Mouse (Mus musculus): ENCODE results near the gene Pvr. TPM values are rescaled to one million over a fixed set of nuclear protein-coding genes. Genes with fewer than 3 reads are reported as not detected.

The Pvr gene
- total RNA-seq (2021): 10 to 100 TPM; 28.8 to 33.7 TPM
- long read RNA-seq, experiment 1, partial matches to known transcripts: 2 of 6 reads
- long read RNA-seq, experiment 1, other reads (novel, unspliced or antisense): 4 of 6 reads
- long read RNA-seq, experiment 2, partial matches to known transcripts: 0 of 3 reads
- long read RNA-seq, experiment 2, other reads (novel, unspliced or antisense): 1 of 3 reads

GRCm38 (mm10) chr7:19920506-19921261, at the start of gene Pvr:
Gene Pvr (minus strand): TSS chr7:19921160.
- DNase-seq: peak; percentile 90 to 91

- DNase-seq: no peak
Observed at GRCm38 (mm10) chr7:19970196-19970595, 49.2 kb upstream of the Pvr start.

GRCm38 (mm10) chr7:19969541-19970090, 48.7 kb upstream of the Pvr start:
- DNase-seq: no peak

GRCm38 (mm10) chr7:19969106-19969505, 48.1 kb upstream of the Pvr start:
- no peak for DNase-seq

- DNase-seq: no peak
Observed at GRCm38 (mm10) chr7:19964985-19965579, 44.1 kb upstream of the Pvr start, which contains the start of gene Ceacam20. Gene Ceacam20 (plus strand): TSS chr7:19965412.

- no peak for DNase-seq
Observed at GRCm38 (mm10) chr7:19962423-19962822, 41.5 kb upstream of the Pvr start.

GRCm38 (mm10) chr7:19956341-19956781, 35.4 kb upstream of the Pvr start:
- DNase-seq: peak; percentile 88

- DNase-seq: no peak
Observed at GRCm38 (mm10) chr7:19955861-19956260, 34.9 kb upstream of the Pvr start.

- DNase-seq: no peak
Observed at GRCm38 (mm10) chr7:19953054-19953453, 32.1 kb upstream of the Pvr start.

GRCm38 (mm10) chr7:19952320-19952986, 31.5 kb upstream of the Pvr start:
- DNase-seq: peak; percentile 75 to 76

- DNase-seq: no peak
Observed at GRCm38 (mm10) chr7:19950589-19950988, 29.6 kb upstream of the Pvr start, which contains the start of gene Igsf23. Gene Igsf23 (minus strand): TSS chr7:19950756.

- DNase-seq: no peak
Observed at GRCm38 (mm10) chr7:19949996-19950395, 29.0 kb upstream of the Pvr start.

GRCm38 (mm10) chr7:19948956-19949355, 28.0 kb upstream of the Pvr start:
- no peak for DNase-seq

GRCm38 (mm10) chr7:19945821-19946515, 25.0 kb upstream of the Pvr start:
- DNase-seq: no peak

GRCm38 (mm10) chr7:19945201-19945600, 24.2 kb upstream of the Pvr start:
- no peak for DNase-seq

- DNase-seq: no peak
Observed at GRCm38 (mm10) chr7:19944709-19945108, 23.7 kb upstream of the Pvr start.

- no peak for DNase-seq
Observed at GRCm38 (mm10) chr7:19940256-19940655, 19.3 kb upstream of the Pvr start.

- DNase-seq: peak; percentile 82 to 85
Observed at GRCm38 (mm10) chr7:19939555-19940235, 18.7 kb upstream of the Pvr start.

GRCm38 (mm10) chr7:19937229-19937821, 16.4 kb upstream of the Pvr start:
- DNase-seq: no peak

- DNase-seq: peak in 1 of 2 experiments; percentile 27
Observed at GRCm38 (mm10) chr7:19935961-19936360, 15.0 kb upstream of the Pvr start.

Data from adrenal gland, postnatal 36 days (tissue).